In the genomic region with DNA sequence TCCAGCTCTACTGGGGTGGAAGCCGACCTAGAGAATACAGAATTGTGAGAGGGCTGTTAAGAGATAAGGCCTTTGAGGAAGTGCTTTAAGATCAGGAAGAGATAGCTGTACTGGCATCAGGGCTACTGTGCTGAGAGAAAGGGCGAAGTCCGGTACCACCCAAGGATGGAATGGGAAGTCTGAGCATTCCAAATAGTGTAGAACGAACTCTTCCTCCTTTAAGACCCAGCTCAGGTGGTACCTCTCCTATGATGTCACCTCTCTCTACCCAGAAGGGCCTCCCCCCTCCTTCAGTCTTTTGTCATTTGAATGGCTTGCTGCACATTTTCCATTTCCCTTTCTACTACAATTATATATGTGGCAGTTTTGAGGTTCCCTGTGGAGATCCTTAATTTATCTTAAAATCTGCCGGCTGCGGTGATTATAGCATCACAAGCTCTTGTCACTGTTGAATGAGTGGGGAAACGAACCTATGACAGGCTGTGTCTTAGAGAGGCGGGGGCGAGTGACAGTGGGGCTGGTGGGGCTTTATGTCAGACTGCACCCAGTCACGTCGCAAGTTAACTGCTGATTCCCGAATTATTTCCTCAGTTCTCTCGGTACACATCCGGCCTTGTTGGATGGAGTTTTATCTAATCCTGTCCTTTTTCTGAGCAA, we compare ENCODE assay signal across 10 mouse cellular contexts. TPM values are rescaled to one million over a fixed set of nuclear protein-coding genes. Genes with fewer than 3 reads are reported as not detected.
DNase-seq lines count a peak whose midpoint lies in the region; ATAC-seq lines count a peak whose summit lies in the region.
"Had no signal": no experiment of that assay in that cellular context is flagged by ENCODE, and none has a peak within 500 bp of the region (broad histone marks: within the 10 kb centered on the region; RNA-seq: fewer than 3 reads in every experiment).

No protein-coding gene starts in this region.

- DNase-seq in heart, adult 9 months (ENCODE audit: low spot score in 2 of 2): no peak
- peak; percentile 20 for DNase-seq in urinary bladder, postnatal 14 days (ENCODE audit: low spot score)
- DNase-seq in urinary bladder, postnatal 4 days (ENCODE audit: low spot score in 2 of 2): no peak
- no peak for DNase-seq in embryo, embryonic 11 days
- no peak for DNase-seq in testis, postnatal 10 days (ENCODE audit: low spot score)
- DNase-seq in urinary bladder, adult 18-20 months (ENCODE audit: low spot score in 2 of 2): no peak
- DNase-seq: cerebellum, adult 2 months; kidney, adult 9 months had no signal

- H3K4me1 ChIP-seq in heart, embryonic 15.5 days (replicated peaks): peaks cover 55% of the 10 kb centered on the region
- peaks cover 26% of the 10 kb centered on the region for H3K4me1 ChIP-seq in lung, embryonic 16.5 days (replicated peaks; ENCODE audit: control insufficient read depth, insufficient read depth, low read length)

- WGBS in heart, embryonic 15.5 days: 43% methylated on average over 14 of the region's 14 CpGs
- 38% methylated on average over 14 of the region's 14 CpGs for WGBS in lung, embryonic 16.5 days

- no peak for ATAC-seq in heart, embryonic 15.5 days (replicated peaks; ENCODE audit: insufficient number of reproducible peaks, insufficient read depth, low FRiP score, low read depth)
- ATAC-seq in lung, embryonic 16.5 days (ENCODE audit: low read depth): peak; percentile 64

- peak overlapping the region; percentile 42; the same call in 1 of the 2 replicates for H3K27ac ChIP-seq in heart, embryonic 15.5 days
- no peak overlapping the region for H3K27ac ChIP-seq in lung, embryonic 16.5 days (ENCODE audit: low read length)

- H3K27me3 ChIP-seq in heart, embryonic 15.5 days: no peaks in the 10 kb centered on the region
- no peaks in the 10 kb centered on the region for H3K27me3 ChIP-seq in lung, embryonic 16.5 days (ENCODE audit: control insufficient read depth, insufficient read depth, low read depth, low read length)

- H3K9me3 ChIP-seq in heart, embryonic 15.5 days (replicated peaks): no peaks in the 10 kb centered on the region
- H3K9me3 ChIP-seq in lung, embryonic 16.5 days (ENCODE audit: control insufficient read depth, low read length): no peaks in the 10 kb centered on the region

- H3K36me3 ChIP-seq in heart, embryonic 15.5 days: no peaks in the 10 kb centered on the region
- H3K36me3 ChIP-seq in lung, embryonic 16.5 days (ENCODE audit: control insufficient read depth, insufficient read depth, low read length): no peaks in the 10 kb centered on the region

- no peak overlapping the region for H3K4me2 ChIP-seq in heart, embryonic 15.5 days
- H3K4me2 ChIP-seq in lung, embryonic 16.5 days (ENCODE audit: low read depth, low read length): no peak overlapping the region; the same call in 1 of the 2 replicates

- H3K4me3 ChIP-seq in heart, embryonic 15.5 days: no peak overlapping the region
- H3K4me3 ChIP-seq in lung, embryonic 16.5 days (ENCODE audit: low read length): no peak overlapping the region

- no peak overlapping the region for H3K9ac ChIP-seq in heart, embryonic 15.5 days
- H3K9ac ChIP-seq in lung, embryonic 16.5 days (ENCODE audit: low read length): no peak overlapping the region

RNA-seq across cellular contexts. Expression of gene Camk2d, which starts 13.8 kb away (rescaled TPM):
- polyA plus RNA-seq in heart, embryonic 15.5 days (2015; fragmentation: Nextera tagmentation; extraction: Ambion mirVana): 99.3 and 108 TPM in 2 replicates
- 34.3 and 35.0 TPM in 2 replicates for polyA plus RNA-seq in lung, embryonic 16.5 days (2015; fragmentation: Nextera tagmentation; extraction: Ambion mirVana)
